Mouse (Mus musculus): ENCODE data around the gene Asic2. TPM values are rescaled to one million over a fixed set of nuclear protein-coding genes. Genes with fewer than 3 reads are reported as not detected.

The Asic2 gene
- total RNA-seq (2022): 10 to 100 TPM; 60.0 to 62.0 (median 60.9) TPM

- peak; percentile 69 to 71 for DNase-seq (ENCODE audit: low spot score in 2 of 2)
Observed at GRCm38 (mm10) chr11:81968401-81968881, at the start of gene Asic2. Asic2 (minus strand) TSS chr11:81968457.

- no peak for DNase-seq (ENCODE audit: low spot score in 2 of 2)
Observed at GRCm38 (mm10) chr11:82016181-82016780, 48.0 kb upstream of the Asic2 start.

- DNase-seq (ENCODE audit: low spot score in 2 of 2): no peak
Observed at GRCm38 (mm10) chr11:82015066-82015465, 46.8 kb upstream of the Asic2 start.

- DNase-seq (ENCODE audit: low spot score in 2 of 2): no peak
Observed at GRCm38 (mm10) chr11:82013756-82014155, 45.5 kb upstream of the Asic2 start.

GRCm38 (mm10) chr11:82011411-82012193, 43.3 kb upstream of the Asic2 start:
- DNase-seq (ENCODE audit: low spot score in 2 of 2): no peak

- DNase-seq (ENCODE audit: low spot score in 2 of 2): no peak
Observed at GRCm38 (mm10) chr11:82010115-82010514, 41.9 kb upstream of the Asic2 start.

- no peak for DNase-seq (ENCODE audit: low spot score in 2 of 2)
Observed at GRCm38 (mm10) chr11:82006796-82007423, 38.7 kb upstream of the Asic2 start.

- no peak for DNase-seq (ENCODE audit: low spot score in 2 of 2)
Observed at GRCm38 (mm10) chr11:82004810-82005209, 36.6 kb upstream of the Asic2 start.

- DNase-seq (ENCODE audit: low spot score in 2 of 2): no peak
Observed at GRCm38 (mm10) chr11:82000581-82000980, 32.3 kb upstream of the Asic2 start.

GRCm38 (mm10) chr11:81999469-81999868, 31.2 kb upstream of the Asic2 start:
- DNase-seq (ENCODE audit: low spot score in 2 of 2): no peak

- DNase-seq (ENCODE audit: low spot score in 2 of 2): no peak
Observed at GRCm38 (mm10) chr11:81998646-81999045, 30.4 kb upstream of the Asic2 start.

GRCm38 (mm10) chr11:81997085-81997484, 28.8 kb upstream of the Asic2 start:
- no peak for DNase-seq (ENCODE audit: low spot score in 2 of 2)

- DNase-seq (ENCODE audit: low spot score in 2 of 2): peak; percentile 52 to 77
Observed at GRCm38 (mm10) chr11:81996172-81996841, 28.1 kb upstream of the Asic2 start.

- DNase-seq (ENCODE audit: low spot score in 2 of 2): peak in 1 of 2 experiments; percentile 22
Observed at GRCm38 (mm10) chr11:81983146-81983545, 14.9 kb upstream of the Asic2 start.

GRCm38 (mm10) chr11:81982191-81982590, 13.9 kb upstream of the Asic2 start:
- no peak for DNase-seq (ENCODE audit: low spot score in 2 of 2)

- DNase-seq (ENCODE audit: low spot score in 2 of 2): no peak
Observed at GRCm38 (mm10) chr11:81974577-81974976, 6.3 kb upstream of the Asic2 start.

GRCm38 (mm10) chr11:81973699-81974098, 5.4 kb upstream of the Asic2 start:
- no peak for DNase-seq (ENCODE audit: low spot score in 2 of 2)

- no peak for DNase-seq (ENCODE audit: low spot score in 2 of 2)
Observed at GRCm38 (mm10) chr11:81972044-81972443, 3.8 kb upstream of the Asic2 start.

GRCm38 (mm10) chr11:81966626-81967289, 1.5 kb downstream of the Asic2 start:
- peak; percentile 20 to 56 for DNase-seq (ENCODE audit: low spot score in 2 of 2)

- no peak for DNase-seq (ENCODE audit: low spot score in 2 of 2)
Observed at GRCm38 (mm10) chr11:81965653-81966625, 2.3 kb downstream of the Asic2 start.
